Mouse (Mus musculus) gastrocnemius, postnatal 14 days (tissue): ENCODE data around the gene Adipor1. TPM values are rescaled to one million over a fixed set of nuclear protein-coding genes. Genes with fewer than 3 reads are reported as not detected.
A peak's percentile ranks its signal among the peaks of the same experiment; 100 is the strongest.
"Not testable (repeated sequence)": the region's sequence is repeated elsewhere in the genome, so short reads cannot be mapped to it uniquely, and the experiment has no call there.

Source experiments
- DNase-seq: peaks from one replicate; pipeline ENCODE4 v3.0.0; 2021; ENCODE audit warnings: mixed read lengths
- intact Hi-C: fragments of 180-260 bp; cut with DNase I; formaldehyde crosslinking; loops from one replicate; pipeline ENCODE4 v1.15.1; 2025; ENCODE audit warnings: low total_unique reads
- total RNA-seq, 2 experiments: library from RNA; stranded (reverse); gene quantifications; 2 replicates each; pipeline ENCODE4 v1.2.3; 2021

Adipor1 gene
- total RNA-seq, 2 experiments from 2014 or later: 121 to 123 TPM

DNA sequence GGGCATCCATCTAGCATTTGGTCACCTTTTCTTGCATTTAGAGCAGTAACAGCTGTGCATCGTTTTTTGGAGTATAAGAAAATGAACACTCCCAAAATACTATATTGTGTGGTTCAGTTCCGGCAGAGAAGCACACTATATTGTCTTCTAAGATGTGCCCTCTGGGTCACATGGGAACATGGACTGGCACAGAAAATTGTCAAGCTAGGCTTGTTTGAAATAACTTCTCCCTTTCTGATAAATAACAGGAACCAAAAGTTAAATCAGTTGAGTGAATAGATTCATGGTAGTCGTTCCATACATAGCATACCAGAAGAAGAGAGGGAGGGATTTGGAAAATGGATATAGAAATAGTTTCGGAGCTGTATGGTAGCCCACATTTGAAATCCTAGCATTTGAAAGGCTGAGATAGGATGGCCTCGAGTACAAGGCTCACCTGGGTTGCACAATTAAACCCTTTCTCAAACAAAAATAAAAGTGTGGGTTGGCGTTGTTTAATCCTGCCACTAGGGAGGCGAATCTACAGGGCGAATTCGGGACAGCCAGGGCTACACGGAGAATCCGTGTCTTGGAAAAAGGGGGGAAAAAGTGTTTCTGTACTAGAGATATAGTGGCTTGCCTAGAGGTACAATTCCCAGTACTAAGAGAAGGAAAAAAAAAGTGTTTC is 544 bp upstream of the Adipor1 start:
- intact Hi-C loops: no loop called here
- no peak for DNase-seq

DNA sequence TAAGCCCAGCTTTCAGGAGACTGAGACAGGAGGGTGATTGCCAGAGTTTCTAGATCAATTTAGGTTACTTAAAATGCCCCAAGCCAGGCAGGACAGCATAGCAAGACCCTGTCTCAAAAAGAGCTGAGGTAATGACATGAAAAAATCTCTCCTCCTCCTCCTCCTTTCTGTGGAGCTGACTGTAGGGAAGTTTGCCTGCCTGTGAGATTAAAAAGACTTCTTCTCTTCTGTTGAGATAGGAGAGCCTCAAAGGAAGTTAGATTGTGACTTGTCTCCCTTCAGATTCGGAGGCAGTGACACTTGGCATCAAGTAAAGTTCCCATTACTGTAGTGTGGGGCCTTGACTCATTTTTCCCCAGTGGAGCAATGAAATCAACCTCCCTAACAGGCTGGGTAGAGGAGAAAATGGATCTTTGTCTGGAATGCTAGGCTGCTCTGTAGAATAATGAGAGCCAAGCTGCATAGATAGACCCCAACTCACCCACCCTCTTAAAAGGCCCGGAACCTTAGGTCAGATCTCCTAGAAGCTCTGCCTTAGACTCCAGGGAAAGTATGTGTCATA is 3.3 kb downstream of the Adipor1 start:
- intact Hi-C loops: no loop called here
- no peak for DNase-seq

DNA sequence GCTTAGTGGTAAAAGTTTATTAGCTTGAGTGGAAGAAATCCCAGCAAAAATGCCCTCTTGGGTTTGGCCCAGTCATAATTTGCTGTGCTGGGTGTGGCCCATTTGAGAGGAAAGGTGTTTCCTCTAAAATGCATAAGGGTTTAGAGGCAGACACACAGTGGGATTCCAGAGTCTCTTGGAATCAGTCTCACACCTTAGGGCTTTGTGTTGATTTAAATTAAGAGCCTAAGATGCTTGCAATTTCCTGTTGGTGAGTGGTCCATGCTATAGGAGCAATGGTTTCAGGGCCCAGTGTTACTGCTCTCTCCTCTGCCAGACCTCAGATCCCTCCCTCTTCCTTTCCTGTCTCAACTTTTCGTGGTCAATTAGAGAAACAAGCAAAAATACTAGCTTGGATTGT is 4.0 kb downstream of the Adipor1 start:
- intact Hi-C loops: no loop called here

GRCm38 (mm10) chr1:134419751-134420458 is 4.7 kb downstream of the Adipor1 start:
- DNase-seq: no peak
- intact Hi-C loops: no loop called here

More for the DNA sequence above, 4.0 kb downstream of the Adipor1 start:
- no peak for DNase-seq

DNA sequence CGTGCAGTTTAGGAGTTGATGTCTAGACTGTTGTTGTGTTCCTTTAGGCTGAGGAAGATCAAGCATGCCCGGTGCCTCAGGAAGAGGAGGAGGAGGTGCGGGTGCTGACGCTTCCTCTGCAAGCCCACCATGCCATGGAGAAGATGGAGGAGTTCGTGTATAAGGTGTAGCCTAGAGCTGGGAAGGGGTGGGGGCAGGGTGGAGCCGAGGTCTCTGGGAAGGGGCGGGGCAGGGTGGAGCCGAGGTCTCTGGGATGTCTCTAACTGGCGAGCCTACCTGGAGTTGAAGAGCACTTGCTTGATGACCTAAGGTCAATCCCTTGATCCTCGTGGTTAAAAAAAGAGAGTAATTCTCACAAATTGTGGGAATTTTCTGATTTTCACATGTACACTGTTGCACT is 8.7 kb downstream of the Adipor1 start:
- DNase-seq: no peak
- intact Hi-C loops: no loop called here

DNA sequence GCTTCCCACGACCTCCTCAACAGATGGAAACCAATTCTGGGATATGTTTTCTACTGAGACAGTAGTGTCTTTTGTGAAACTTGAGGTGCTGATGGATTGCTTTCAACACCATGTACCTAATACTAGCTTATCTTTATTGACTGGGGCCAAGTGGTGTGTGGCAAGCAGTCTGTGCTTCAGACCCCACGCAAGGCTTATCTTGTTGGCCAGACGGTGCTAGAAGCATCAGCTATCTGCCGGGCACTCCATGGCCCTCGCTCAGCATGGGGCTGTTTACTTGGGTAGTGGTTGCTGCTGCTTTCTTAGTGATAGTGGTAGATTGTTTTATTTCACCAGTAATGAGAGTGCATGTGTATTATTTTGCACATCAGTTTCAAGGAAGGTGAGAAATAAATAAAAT is 11.1 kb downstream of the Adipor1 start:
- DNase-seq: no peak
- intact Hi-C loops: no loop called here

- intact Hi-C loops: no loop called here
- DNase-seq: no peak
Observed at GRCm38 (mm10) chr1:134433002-134433401, 17.8 kb downstream of the Adipor1 start.

- DNase-seq: no peak
- intact Hi-C loops: no loop called here
Observed at GRCm38 (mm10) chr1:134433473-134433872, 18.3 kb downstream of the Adipor1 start.

- peak; percentile 33 for DNase-seq
- intact Hi-C loops: no loop called here
Observed at GRCm38 (mm10) chr1:134435414-134435813, 20.2 kb downstream of the Adipor1 start.

GRCm38 (mm10) chr1:134440437-134440836 is 25.3 kb downstream of the Adipor1 start:
- intact Hi-C loops: no loop called here

DNA sequence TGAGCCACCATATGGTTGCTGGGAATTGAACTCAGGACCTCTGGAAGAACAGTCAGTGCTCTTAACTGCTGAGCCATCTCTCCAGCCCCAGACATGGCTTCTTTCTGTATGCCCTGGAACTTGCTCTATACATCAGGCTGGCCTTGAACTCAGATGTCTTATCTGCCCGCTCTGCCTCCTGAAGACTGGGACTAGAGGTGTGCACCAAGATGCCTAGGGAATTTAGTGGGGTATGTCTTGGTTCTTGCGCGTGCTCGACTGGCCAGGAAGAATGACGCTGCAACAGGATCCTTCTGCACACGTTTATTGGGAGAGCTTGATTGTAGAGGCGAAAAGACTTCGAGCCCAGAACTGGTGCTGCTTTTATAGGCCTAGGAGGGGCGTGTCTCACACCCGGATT is 26.6 kb downstream of the Adipor1 start:
- DNase-seq, intact Hi-C loops: not testable (repeated sequence)

More at GRCm38 (mm10) chr1:134440437-134440836, 25.3 kb downstream of the Adipor1 start:
- no peak for DNase-seq

DNA sequence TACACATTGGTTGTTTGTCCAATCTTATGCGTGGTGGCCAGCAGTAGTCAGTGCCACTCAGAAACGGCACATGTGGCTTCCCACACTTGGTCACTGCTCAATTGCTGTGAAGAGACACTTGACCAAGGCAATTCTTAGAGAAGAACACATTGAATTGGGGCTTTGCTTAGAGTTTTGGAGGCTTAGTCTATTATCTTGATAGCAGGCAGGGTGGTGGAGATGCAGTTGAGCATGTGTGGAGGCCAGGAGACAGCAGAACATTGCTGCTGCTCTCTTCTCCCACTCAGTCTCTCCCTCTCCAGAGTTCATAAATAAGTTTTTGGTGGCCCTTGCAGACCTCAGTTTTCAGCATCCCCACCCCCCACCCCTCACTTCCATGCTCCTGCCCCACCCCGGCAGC is 27.2 kb downstream of the Adipor1 start:
- intact Hi-C loops: no loop called here
- DNase-seq: no peak

DNA sequence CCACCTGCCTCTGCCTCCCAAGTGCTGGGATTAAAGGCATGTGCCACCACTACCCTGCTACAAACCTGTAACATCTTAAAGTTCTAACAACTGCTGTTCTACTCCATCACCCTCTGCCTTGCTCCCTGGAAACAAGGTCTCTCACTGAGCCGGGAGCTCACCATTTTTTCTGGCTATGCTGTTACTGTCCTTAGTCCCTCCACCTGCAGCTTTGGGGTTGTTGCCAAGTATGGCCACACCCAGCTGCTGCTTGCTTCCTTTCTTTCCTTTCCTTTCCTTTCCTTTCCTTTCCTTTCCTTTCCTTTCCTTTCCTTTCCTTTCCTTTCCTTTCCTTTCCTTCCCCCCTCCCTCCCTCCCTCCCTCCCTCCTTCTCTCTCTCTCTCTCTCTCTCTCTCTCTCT is 28.1 kb downstream of the Adipor1 start:
- intact Hi-C loops, DNase-seq: not testable (repeated sequence)

- intact Hi-C loops: no loop called here
- DNase-seq: no peak
Observed at GRCm38 (mm10) chr1:134445418-134445817, 30.2 kb downstream of the Adipor1 start.

DNA sequence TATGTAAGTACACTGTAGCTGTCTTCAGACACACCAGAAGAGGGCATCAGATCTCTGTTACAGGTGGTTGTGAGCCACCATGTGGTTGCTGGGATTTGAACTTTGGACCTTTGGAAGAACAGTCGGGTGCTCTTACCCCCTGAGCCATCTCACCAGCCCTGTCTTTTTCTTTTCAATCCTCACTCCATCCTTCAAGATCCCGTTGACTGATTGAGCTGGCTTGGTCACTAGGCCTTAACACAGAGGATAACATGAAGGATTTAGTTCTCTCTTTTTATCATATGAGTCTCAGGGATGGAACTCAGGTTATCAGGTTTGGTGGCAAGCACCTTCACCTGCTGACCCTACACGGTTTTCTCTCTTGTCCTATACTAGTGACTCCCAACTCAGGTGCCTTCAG is 33.4 kb downstream of the Adipor1 start:
- intact Hi-C loops, DNase-seq: not testable (repeated sequence)

GRCm38 (mm10) chr1:134450201-134450600 is 35.0 kb downstream of the Adipor1 start:
- intact Hi-C loops: loop anchor here (10.0 kb wide), 1 partner anchor 85 kb away; the partner anchor contains the start of gene Tmem183a
- DNase-seq: no peak

GRCm38 (mm10) chr1:134450986-134451385 is 35.8 kb downstream of the Adipor1 start:
- DNase-seq: peak; percentile 9
- intact Hi-C loops: loop anchor here (10.0 kb wide), 1 partner anchor 86 kb away; the partner anchor contains the start of gene Tmem183a

DNA sequence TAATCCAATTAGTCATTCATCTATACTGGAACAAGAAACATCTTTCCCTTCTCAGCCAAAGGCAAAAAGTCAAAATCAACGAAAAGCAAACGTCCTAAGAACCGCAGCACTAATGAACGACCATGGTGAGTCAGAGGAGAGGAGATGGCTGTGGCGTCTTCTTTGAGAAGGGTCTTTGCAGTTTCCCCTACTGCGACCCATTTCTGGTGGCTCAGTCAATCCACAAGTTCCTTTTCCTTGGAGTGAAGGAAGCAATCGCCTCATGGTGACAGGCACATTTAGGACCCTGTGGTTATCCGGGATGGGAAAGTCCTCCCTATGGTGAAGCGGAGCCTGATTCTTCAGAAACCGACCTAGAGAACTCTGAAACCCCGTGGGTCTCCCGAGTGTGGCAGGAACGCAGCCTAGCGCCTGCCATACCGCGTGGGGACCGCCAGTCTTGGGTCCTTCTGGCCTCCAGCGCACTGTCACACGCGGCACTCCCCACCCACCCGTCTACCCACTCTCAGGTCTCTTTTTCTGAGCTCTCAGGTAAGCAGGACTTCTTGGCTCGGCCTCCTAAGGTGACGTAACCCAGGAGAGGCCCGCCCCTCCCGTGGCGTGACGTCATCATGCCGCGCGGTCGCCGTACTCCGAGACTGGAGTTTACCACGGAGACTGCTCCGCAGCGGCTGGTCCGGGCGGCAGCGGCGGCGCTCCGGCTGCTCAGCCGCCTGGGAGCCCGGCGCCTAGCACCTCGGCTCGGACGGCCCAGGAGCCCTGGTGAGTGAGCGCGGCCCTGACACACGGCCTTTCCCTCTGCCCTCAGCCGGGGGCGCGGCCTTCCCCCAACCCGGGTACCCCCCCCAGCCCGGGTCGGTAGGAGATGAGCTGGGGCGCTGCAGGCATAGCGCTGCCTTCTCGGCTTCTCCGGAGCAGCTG is 40.0 kb downstream of the Adipor1 start, which contains the start of gene Klhl12:
Klhl12 (plus strand) TSS at position 628 of the 921 bp plus-strand sequence.
- intact Hi-C loops: loop anchor here (10.0 kb wide), 1 partner anchor 90 kb away; the partner anchor contains the start of gene Tmem183a
- peak; percentile 91 for DNase-seq

GRCm38 (mm10) chr1:134456060-134456459 is 40.9 kb downstream of the Adipor1 start:
- intact Hi-C loops: loop anchor here (10.0 kb wide), 1 partner anchor 91 kb away; the partner anchor contains the start of gene Tmem183a

More at GRCm38 (mm10) chr1:134456060-134456459, 40.9 kb downstream of the Adipor1 start:
- no peak for DNase-seq
